Comparison of ENCODE assay signal across 8 mouse cellular contexts in the genomic region with DNA sequence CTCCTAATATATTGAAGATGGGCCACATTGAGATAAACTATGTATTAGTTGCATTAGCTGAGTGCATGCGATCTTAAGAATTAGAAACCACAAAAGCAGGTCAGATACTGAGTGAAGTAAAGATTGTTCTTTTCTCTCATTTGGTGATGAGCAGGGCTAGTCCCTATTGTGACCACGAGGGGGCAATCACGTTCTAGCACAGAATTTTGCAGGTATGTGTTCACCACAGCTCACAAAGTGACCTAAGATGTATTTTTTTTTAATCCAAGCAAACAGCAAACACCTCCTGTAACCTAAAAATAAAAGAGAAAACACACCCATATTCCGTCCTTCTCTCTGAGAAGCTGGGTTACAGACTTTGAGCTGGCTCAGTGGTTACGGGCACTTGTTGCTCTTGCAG. TPM values are rescaled to one million over a fixed set of nuclear protein-coding genes. Genes with fewer than 3 reads are reported as not detected.
DNase-seq lines count a peak whose midpoint lies in the region; ATAC-seq lines count a peak whose summit lies in the region.

No protein-coding gene starts in this region.

- H3K4me3 ChIP-seq in liver, embryonic 12.5 days, result no peak overlapping the region
- H3K4me3 ChIP-seq in midbrain, embryonic 15.5 days, result no peak overlapping the region

- no peaks in the 10 kb centered on the region for H3K36me3 ChIP-seq in liver, embryonic 12.5 days
- no peaks in the 10 kb centered on the region for H3K36me3 ChIP-seq in midbrain, embryonic 15.5 days (replicated peaks)

- no peaks in the 10 kb centered on the region for H3K27me3 ChIP-seq in liver, embryonic 12.5 days (replicated peaks)
- H3K27me3 ChIP-seq in midbrain, embryonic 15.5 days (replicated peaks), result no peaks in the 10 kb centered on the region

- WGBS in liver, embryonic 12.5 days (ENCODE audit: insufficient replicate concordance), result 25% methylated on average over 5 of the region's 5 CpGs
- 36% methylated on average over 5 of the region's 5 CpGs for WGBS in midbrain, embryonic 15.5 days

- no peak for ATAC-seq in liver, embryonic 12.5 days
- ATAC-seq in midbrain, embryonic 15.5 days (replicated peaks), result peak; percentile 24; the same call in 1 of the 2 replicates

- H3K9me3 ChIP-seq in liver, embryonic 12.5 days (replicated peaks), result no peaks in the 10 kb centered on the region
- no peaks in the 10 kb centered on the region for H3K9me3 ChIP-seq in midbrain, embryonic 15.5 days

- H3K4me1 ChIP-seq in liver, embryonic 12.5 days, result no peaks in the 10 kb centered on the region
- H3K4me1 ChIP-seq in midbrain, embryonic 15.5 days, result no peaks in the 10 kb centered on the region

- intact Hi-C loops in heart, postnatal 36 days (cut with DNase I), result loop anchor here (2.0 to 5.0 kb wide), 4 partner anchors 42 to 337 kb away; no protein-coding TSS in a partner anchor

- H3K9ac ChIP-seq in liver, embryonic 12.5 days, result no peak overlapping the region
- no peak overlapping the region for H3K9ac ChIP-seq in midbrain, embryonic 15.5 days

- no peak overlapping the region for H3K4me2 ChIP-seq in liver, embryonic 12.5 days
- no peak overlapping the region for H3K4me2 ChIP-seq in midbrain, embryonic 15.5 days

- H3K27ac ChIP-seq in liver, embryonic 12.5 days, result no peak overlapping the region
- no peak overlapping the region for H3K27ac ChIP-seq in midbrain, embryonic 15.5 days

- DNase-seq in liver (peak; percentile 54), adipocyte (ENCODE audit: low spot score) (peak; percentile 74)
- DNase-seq in embryo, embryonic 10.5 days (ENCODE audit: low spot score), result peak; percentile 79
- peak; percentile 44 to 59 for DNase-seq in heart, postnatal 36 days
- DNase-seq in left cerebral cortex, adult 18-20 months (ENCODE audit: low spot score in 2 of 2), result peak; percentile 69 to 75
- DNase-seq in thymus, postnatal 36 days, result peak; percentile 47 to 55

RNA-seq across cellular contexts. Expression of a gene that starts 12.1 kb away (rescaled TPM):
- polyA plus RNA-seq in liver, embryonic 12.5 days (2016; fragmentation: Nextera tagmentation; extraction: Ambion mirVana), result 1.7 and 2.2 TPM in 2 replicates
- total RNA-seq in heart, postnatal 36 days (2021), result 1 to 10 TPM in 1 of 2 experiments, under 1 TPM in 1; 0.75 to 1.2 TPM
- not detected for total RNA-seq in left cerebral cortex, adult 18-20 months (2021)
- polyA plus RNA-seq in midbrain, embryonic 15.5 days (2015; fragmentation: Nextera tagmentation; extraction: Ambion mirVana), result 0.19 and 0.49 TPM in 2 replicates

RNA-seq across cellular contexts. Expression of a gene that starts 21.3 kb away (rescaled TPM):
- polyA plus RNA-seq in liver, embryonic 12.5 days (2016; fragmentation: Nextera tagmentation; extraction: Ambion mirVana), result 3.2 and 3.4 TPM in 2 replicates
- total RNA-seq in heart, postnatal 36 days (2021), result 1 to 10 TPM; 7.3 to 8.5 TPM
- total RNA-seq in left cerebral cortex, adult 18-20 months (2021), result 10 to 100 TPM; 20.8 to 22.3 TPM
- polyA plus RNA-seq in midbrain, embryonic 15.5 days (2015; fragmentation: Nextera tagmentation; extraction: Ambion mirVana), result 10.0 and 10.7 TPM in 2 replicates
